Mouse (Mus musculus) myocyte (in vitro differentiated cells): ENCODE measurements around the gene Rptor. TPM values are rescaled to one million over a fixed set of nuclear protein-coding genes. Genes with fewer than 3 reads are reported as not detected.

ENCODE experiments used
- H3K27me3 ChIP-seq: one replicate; pipeline ENCODE4 v1.6.1; 2011; ENCODE audit not compliant: control insufficient read depth, insufficient read depth, insufficient read length
- H3K36me3 ChIP-seq: one replicate; pipeline ENCODE4 v1.6.1; 2011; ENCODE audit not compliant: control insufficient read depth, insufficient read depth
- H3K4me2 ChIP-seq: one replicate; pipeline ENCODE4 v1.6.1; 2011; ENCODE audit warnings: low read depth, control low read depth
- H3K4me3 ChIP-seq: one replicate; pipeline ENCODE4 v1.5.1; 2011; ENCODE audit warnings: mild to moderate bottlenecking, control low read depth, moderate library complexity
- H3K79me2 ChIP-seq: one replicate; pipeline ENCODE4 v1.6.1; 2011; ENCODE audit not compliant: control insufficient read depth, insufficient read depth
- H3ac ChIP-seq: one replicate; pipeline ENCODE4 v1.6.1; 2011; ENCODE audit not compliant: control insufficient read depth, insufficient read length
- CEBPB ChIP-seq: IDR thresholded peaks from 2 replicates; pipeline ENCODE4 v1.6.1; 2011; ENCODE audit warnings: mild to moderate bottlenecking, moderate library complexity; ENCODE audit not compliant: poor library complexity, insufficient read depth, severe bottlenecking
- E2F4 ChIP-seq: IDR thresholded peaks from one replicate; pipeline ENCODE4 v1.6.1; 2011; ENCODE audit warnings: mild to moderate bottlenecking, control low read depth, moderate library complexity; ENCODE audit not compliant: insufficient read depth
- MAX ChIP-seq: IDR thresholded peaks from one replicate; pipeline ENCODE4 v1.6.1; 2011; ENCODE audit warnings: low read depth, mild to moderate bottlenecking, control low read depth
- MYOD1 ChIP-seq, 3 experiments: IDR thresholded peaks; one replicate each; pipeline ENCODE4 v1.6.1; 2011; ENCODE audit warnings: control low read depth in 2 of 3, low read depth in 2 of 3, mild to moderate bottlenecking in 2 of 3, moderate library complexity in 1 of 3; ENCODE audit not compliant: insufficient read length in 2 of 3, control insufficient read depth in 1 of 3
- MYOG ChIP-seq, 3 experiments: IDR thresholded peaks; one replicate each; pipeline ENCODE4 v1.6.1; 2011; ENCODE audit warnings: control low read depth in 2 of 3, low read depth in 2 of 3, mild to moderate bottlenecking in 2 of 3; ENCODE audit not compliant: insufficient read length in 2 of 3, control insufficient read depth in 1 of 3, insufficient read depth in 1 of 3
- POLR2A ChIP-seq: IDR thresholded peaks from one replicate; pipeline ENCODE4 v1.6.1; 2011; ENCODE audit warnings: low read depth, mild to moderate bottlenecking, control low read depth, moderate library complexity; ENCODE audit not compliant: insufficient read length
- POLR2AphosphoS2 ChIP-seq: IDR thresholded peaks from one replicate; pipeline ENCODE4 v1.6.1; 2011; ENCODE audit warnings: low read depth, control low read depth; ENCODE audit not compliant: insufficient read length
- REST ChIP-seq: IDR thresholded peaks from one replicate; pipeline ENCODE4 v1.6.1; 2011; ENCODE audit warnings: mild to moderate bottlenecking, control low read depth, moderate library complexity; ENCODE audit not compliant: insufficient read depth, insufficient read length
- SRF ChIP-seq: IDR thresholded peaks from one replicate; pipeline ENCODE4 v1.6.1; 2011; ENCODE audit warnings: low read depth; ENCODE audit not compliant: control insufficient read depth, insufficient read length
- TCF12 ChIP-seq: IDR thresholded peaks from one replicate; pipeline ENCODE4 v1.6.1; 2011; ENCODE audit warnings: mild to moderate bottlenecking, control low read depth; ENCODE audit not compliant: poor library complexity, insufficient read depth, severe bottlenecking
- TCF3 ChIP-seq: IDR thresholded peaks from one replicate; pipeline ENCODE4 v1.6.1; 2011; ENCODE audit warnings: low read depth, control low read depth; ENCODE audit not compliant: insufficient read length
- USF1 ChIP-seq: IDR thresholded peaks from one replicate; pipeline ENCODE4 v1.6.1; 2011; ENCODE audit warnings: low read depth, mild to moderate bottlenecking, control low read depth, moderate library complexity
- polyA plus RNA-seq: library from polyadenylated mRNA; unstranded; fragments of >200 nt; fragmentation: generic; extraction: Trizol; gene quantifications from one replicate; pipeline ENCODE4 v1.2.1, GENCODE M21; 2012; ENCODE audit warnings: missing spikeins

Rptor gene
- polyA plus RNA-seq, 1 experiment = 59.5 TPM

DNA sequence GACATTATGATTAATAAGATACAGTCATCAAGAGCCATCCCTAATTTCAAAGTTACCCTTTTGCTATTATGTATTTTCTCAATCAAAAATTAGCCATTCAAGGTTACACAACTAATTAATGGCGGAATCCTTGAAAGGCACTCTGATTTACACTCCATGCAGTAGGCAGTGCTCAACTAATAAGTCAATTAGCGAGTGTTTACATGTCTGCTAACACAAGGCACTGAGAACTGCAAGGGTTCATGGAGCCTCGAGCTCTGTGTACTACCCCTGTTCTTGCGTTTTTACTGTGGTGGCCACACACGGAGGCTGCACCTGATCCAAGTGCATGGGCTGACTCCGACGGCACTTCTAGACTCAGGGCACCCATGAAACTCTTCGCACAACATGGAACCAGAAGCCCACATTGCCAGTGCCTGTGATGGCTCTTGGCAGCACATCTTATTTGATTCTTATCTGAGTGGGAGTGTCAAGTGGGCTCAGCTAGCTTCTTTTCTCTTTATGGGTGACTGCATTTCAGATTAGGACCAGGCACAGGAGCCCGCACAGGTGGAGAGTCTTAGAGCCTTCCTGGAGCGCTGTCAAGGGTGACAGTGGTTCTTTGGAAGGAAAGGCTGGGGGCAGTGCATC, 62.1 kb downstream of the Rptor start:
- TF ChIP-seq CEBPB (no peak), E2F4 (no peak), MYOD1 (IDR thresholded peaks at IDR 0.05; ENCODE audit: control insufficient read depth in 1 of 3, insufficient read length in 2 of 3, low read depth in 2 of 3) (no peak), USF1 (no peak)

DNA sequence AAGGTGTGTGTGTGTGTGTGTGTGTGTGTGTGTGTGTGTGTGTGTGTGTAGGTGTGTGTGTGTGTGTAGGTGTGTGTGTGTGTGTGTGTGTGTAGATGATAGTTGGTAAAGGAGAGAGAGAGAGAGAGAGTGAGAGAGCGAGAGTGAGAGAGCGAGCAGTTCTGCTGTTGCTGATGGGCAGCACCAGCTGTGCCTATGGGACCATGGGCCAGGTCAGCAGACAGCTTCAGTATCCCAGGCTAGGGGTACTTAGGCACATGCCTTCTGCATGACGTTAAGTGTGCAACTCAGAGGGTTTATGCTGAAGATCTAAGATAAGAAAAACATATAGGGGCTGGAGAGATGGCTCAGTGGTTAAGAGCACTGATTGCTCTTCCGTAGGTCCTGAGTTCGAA, 62.6 kb downstream of the Rptor start:
- H3K79me2 ChIP-seq = peaks cover 83% of the 10 kb centered on the region
- H3K36me3 ChIP-seq = no peaks in the 10 kb centered on the region
- no peak overlapping the region for H3K4me3 ChIP-seq
- no peak overlapping the region for H3K4me2 ChIP-seq
- H3ac ChIP-seq = no peak overlapping the region
- TF ChIP-seq MYOG (IDR thresholded peaks at IDR 0.05; ENCODE audit: control insufficient read depth in 1 of 3, insufficient read depth in 1 of 3, insufficient read length in 2 of 3, low read depth in 2 of 3) (peak in 2 of 3 experiments; percentile 44 to 70), TCF3 (peak; percentile 58), MYOD1 (IDR thresholded peaks at IDR 0.05; ENCODE audit: control insufficient read depth in 1 of 3, insufficient read length in 2 of 3, low read depth in 2 of 3) (peak; percentile 85 to 99 (median 98)), REST (no peak), MAX (no peak), E2F4 (no peak), POLR2AphosphoS2 (no peak), TCF12 (peak; percentile 54), SRF (no peak), POLR2A (no peak), CEBPB (no peak), USF1 (no peak)
- H3K27me3 ChIP-seq = no peaks in the 10 kb centered on the region

More for the DNA sequence above, 62.1 kb downstream of the Rptor start:
- Histone ChIP-seq H3K4me3 (no peak overlapping the region), H3K27me3 (no peaks in the 10 kb centered on the region), H3K4me2 (no peak overlapping the region), H3K36me3 (no peaks in the 10 kb centered on the region), H3K79me2 (peaks cover 81% of the 10 kb centered on the region), H3ac (no peak overlapping the region)

DNA sequence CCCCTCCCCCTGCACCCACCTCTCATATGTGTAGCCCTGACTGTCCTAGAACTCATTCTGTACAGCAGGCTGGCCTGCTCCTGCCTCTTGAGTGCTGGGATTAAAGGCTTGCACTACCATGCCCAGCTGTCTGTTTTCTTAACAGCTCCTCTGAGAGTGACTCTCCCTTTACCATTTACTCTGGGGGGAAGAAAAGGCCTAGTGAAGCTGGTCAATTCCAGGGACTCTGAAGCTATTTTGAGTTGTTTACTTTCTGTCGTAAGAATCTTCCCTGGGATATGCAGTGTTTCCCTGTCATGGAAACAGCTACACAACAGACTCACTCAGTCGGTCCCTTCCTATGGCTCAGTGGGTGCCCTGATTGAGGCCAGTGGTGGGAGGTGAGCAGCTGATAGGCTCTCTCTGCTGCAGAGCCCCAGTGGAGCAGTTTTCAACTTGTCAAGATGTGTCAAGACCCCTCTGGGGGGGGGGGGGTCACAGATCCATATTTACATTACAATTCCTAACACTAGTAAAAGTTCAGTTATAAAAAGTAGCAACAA, 63.9 kb downstream of the Rptor start:
- H3ac ChIP-seq = no peak overlapping the region
- no peak overlapping the region for H3K4me3 ChIP-seq
- no peaks in the 10 kb centered on the region for H3K27me3 ChIP-seq
- H3K36me3 ChIP-seq = no peaks in the 10 kb centered on the region
- no peak overlapping the region for H3K4me2 ChIP-seq
- TF ChIP-seq MYOG (IDR thresholded peaks at IDR 0.05; ENCODE audit: control insufficient read depth in 1 of 3, insufficient read depth in 1 of 3, insufficient read length in 2 of 3, low read depth in 2 of 3) = peak in 1 of 3 experiments; percentile 14
- no peak for TF ChIP-seq POLR2AphosphoS2
- no peak for TF ChIP-seq E2F4
- TF ChIP-seq SRF = no peak
- TF ChIP-seq USF1 = no peak
- peaks cover 84% of the 10 kb centered on the region for H3K79me2 ChIP-seq

DNA sequence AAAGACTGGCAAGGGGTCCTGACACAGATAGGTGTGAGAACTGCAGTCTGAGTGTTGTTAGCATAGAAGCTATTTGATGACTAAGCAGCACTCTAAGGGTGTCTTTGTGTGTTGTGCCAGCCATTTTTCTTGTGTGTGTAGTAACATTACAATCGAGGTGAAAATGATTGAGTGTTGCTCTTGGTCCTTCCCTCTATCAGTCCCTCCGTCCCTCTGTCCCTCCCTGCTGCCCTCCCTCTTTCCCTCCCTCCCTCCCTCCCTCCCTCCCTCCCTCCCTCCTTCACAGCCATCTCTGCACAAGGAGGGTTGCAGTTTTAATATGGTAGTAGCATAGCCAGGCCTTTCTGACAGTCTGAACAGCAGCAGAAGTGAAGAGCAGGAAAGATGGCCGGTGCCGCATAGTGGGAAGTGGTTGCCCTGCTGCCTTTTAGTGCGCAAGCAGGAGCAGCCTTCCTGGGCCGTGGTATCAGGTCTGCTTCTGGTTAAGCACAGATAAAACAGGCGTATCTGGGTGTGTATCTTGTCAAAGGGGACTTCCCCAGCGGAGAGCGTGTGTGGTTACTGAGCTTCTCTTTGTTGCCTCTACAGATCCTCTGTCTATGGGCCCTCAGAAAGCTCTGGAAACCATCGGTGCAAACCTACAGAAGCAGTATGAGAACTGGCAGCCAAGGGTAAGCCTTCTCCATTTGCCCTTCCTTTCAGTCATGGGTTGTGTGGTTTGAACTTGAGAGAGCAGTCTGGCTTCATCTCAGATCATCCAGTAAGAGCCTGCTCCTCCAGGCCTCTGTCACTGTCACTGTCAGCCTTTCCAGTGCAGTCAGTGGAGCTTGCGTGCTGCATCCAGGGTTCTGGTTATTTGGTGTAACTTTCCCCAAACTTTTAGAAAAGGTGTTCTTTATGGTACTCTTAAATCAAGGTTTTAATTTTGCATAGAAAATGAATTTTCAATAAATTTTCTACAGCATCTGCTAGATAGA, 68.3 kb downstream of the Rptor start:
- Histone ChIP-seq H3ac (no peak overlapping the region), H3K27me3 (no peaks in the 10 kb centered on the region), H3K4me2 (no peak overlapping the region), H3K36me3 (no peaks in the 10 kb centered on the region), H3K4me3 (no peak overlapping the region), H3K79me2 (peaks cover 82% of the 10 kb centered on the region)
- TF ChIP-seq MAX (no peak), MYOD1 (IDR thresholded peaks at IDR 0.05; ENCODE audit: control insufficient read depth in 1 of 3, insufficient read length in 2 of 3, low read depth in 2 of 3) (no peak), SRF (no peak), POLR2A (no peak), POLR2AphosphoS2 (no peak), TCF3 (no peak), REST (no peak), MYOG (IDR thresholded peaks at IDR 0.05; ENCODE audit: control insufficient read depth in 1 of 3, insufficient read depth in 1 of 3, insufficient read length in 2 of 3, low read depth in 2 of 3) (no peak), CEBPB (no peak)

DNA sequence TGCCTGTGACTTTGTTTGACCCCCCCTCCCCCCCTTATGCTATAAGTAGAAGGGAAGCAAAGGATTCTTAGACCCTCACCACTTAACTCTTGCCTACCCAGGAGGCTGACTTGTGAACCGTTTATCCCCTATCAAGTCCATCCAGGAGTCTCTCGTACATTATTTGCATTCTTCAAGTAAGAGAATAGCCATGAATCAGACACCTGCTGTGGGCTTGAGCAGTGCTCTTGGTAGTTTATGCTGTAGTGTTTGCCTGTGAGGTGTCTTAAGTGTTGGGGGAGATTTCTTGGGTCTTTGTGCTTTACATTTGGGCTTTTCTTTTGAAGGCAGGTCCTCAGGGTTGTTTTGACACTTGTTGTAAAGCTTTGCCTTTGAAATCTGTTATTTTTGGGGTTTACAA, 69.3 kb downstream of the Rptor start:
- TF ChIP-seq POLR2A (no peak), POLR2AphosphoS2 (no peak)

More for the DNA sequence above, 69.3 kb downstream of the Rptor start:
- no peak overlapping the region for H3K4me2 ChIP-seq
- H3ac ChIP-seq = no peak overlapping the region
- H3K27me3 ChIP-seq = no peaks in the 10 kb centered on the region
- H3K79me2 ChIP-seq = peaks cover 79% of the 10 kb centered on the region
- no peaks in the 10 kb centered on the region for H3K36me3 ChIP-seq
- no peak overlapping the region for H3K4me3 ChIP-seq
